In the genomic region with DNA sequence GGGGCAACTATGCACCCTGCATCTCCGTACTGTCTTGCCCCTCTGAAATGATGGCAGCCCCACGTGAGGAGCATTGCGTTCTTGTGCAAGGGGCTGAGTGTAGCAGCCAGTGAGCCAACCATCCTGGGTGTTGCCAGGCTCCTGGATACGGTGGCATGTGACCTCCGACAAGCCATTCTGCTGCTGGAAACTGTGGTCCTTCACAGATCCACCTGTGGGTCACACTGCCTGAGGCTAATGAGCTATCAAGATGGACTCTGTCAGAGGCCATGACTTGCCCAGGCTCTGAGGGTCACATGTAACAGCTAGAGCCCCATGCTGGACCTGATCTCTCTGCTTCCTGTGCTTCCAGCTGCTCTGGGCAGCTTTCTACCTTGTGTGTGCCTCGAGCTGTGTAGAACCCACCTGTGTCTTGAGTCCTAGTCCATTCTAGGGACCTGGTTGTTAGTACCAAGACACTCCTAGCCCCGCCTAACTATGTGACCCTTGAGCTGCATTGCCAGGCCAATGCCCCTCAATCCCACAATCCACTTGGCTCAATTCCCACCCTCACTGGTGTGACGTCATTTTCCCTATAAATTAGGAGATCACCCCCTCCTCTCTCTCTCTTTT, we compare ENCODE assay signal across 12 mouse cellular contexts. TPM values are rescaled to one million over a fixed set of nuclear protein-coding genes. Genes with fewer than 3 reads are reported as not detected.
A peak's percentile ranks its signal among the peaks of the same experiment; 100 is the strongest.
DNase-seq lines count a peak whose midpoint lies in the region; ATAC-seq and TF ChIP-seq lines count a peak whose summit lies in the region.
"Had no signal": no experiment of that assay in that cellular context is flagged by ENCODE, and none has a peak within 500 bp of the region (broad histone marks: within the 10 kb centered on the region; RNA-seq: fewer than 3 reads in every experiment).

No protein-coding gene starts in this region.

- no peak for DNase-seq in testis, postnatal 14 days (ENCODE audit: low spot score)
- no peak for DNase-seq in hindbrain, embryonic 14.5 days (ENCODE audit: low spot score)
- peak; percentile 61 for DNase-seq in midbrain, embryonic 11.5 days (ENCODE audit: low spot score, missing footprints)
- no peak for DNase-seq in gastrocnemius, postnatal 36 days
- no peak for DNase-seq in thymus, postnatal 14 days
- no peak for DNase-seq in layer of hippocampus, adult 8-10 months (ENCODE audit: low spot score in 2 of 2)
- DNase-seq: cerebellum, adult 8-10 months; heart, adult 18-20 months; kidney, postnatal 14 days had no signal

- H3K9me3 ChIP-seq in hindbrain, embryonic 14.5 days (ENCODE audit: control insufficient read depth, low read length), result no peaks in the 10 kb centered on the region
- no peaks in the 10 kb centered on the region for H3K9me3 ChIP-seq in midbrain, embryonic 11.5 days (ENCODE audit: control insufficient read depth, low read length)

- intact Hi-C loops in gastrocnemius, postnatal 36 days (cut with DNase I), result no loop called here

- peak overlapping the region; percentile 76 for H3K27ac ChIP-seq in testis, adult 2 months (ENCODE audit: control insufficient read depth, insufficient read depth, low read depth, low read length)
- H3K27ac ChIP-seq in hindbrain, embryonic 14.5 days, result no peak overlapping the region
- H3K27ac ChIP-seq in midbrain, embryonic 11.5 days (ENCODE audit: low read depth, low read length), result no peak overlapping the region
- H3K27ac ChIP-seq: liver, embryonic 14.5 days had no signal

- no peak overlapping the region for H3K4me3 ChIP-seq in testis, adult 2 months (ENCODE audit: control insufficient read depth, low read depth, low read length)
- H3K4me3 ChIP-seq in hindbrain, embryonic 14.5 days (replicated peaks; ENCODE audit: low read length), result peak overlapping the region; percentile 8; the same call in 1 of the 2 replicates
- H3K4me3 ChIP-seq in midbrain, embryonic 11.5 days (ENCODE audit: low read depth, low read length), result no peak overlapping the region

- no peak for ATAC-seq in hindbrain, embryonic 14.5 days (ENCODE audit: low FRiP score)
- no peak for ATAC-seq in midbrain, embryonic 11.5 days (ENCODE audit: low FRiP score)

- WGBS in hindbrain, embryonic 14.5 days, result 78% methylated on average over 8 of the region's 8 CpGs
- whole genome bisulfite sequencing in midbrain, embryonic 11.5 days, result 86% methylated on average over 8 of the region's 8 CpGs

- TF ChIP-seq CTCF in testis, adult 2 months (IDR thresholded peaks at IDR 0.05; ENCODE audit: control insufficient read depth, insufficient read depth, insufficient replicate concordance, low read depth, low read length), result no peak

- peak overlapping the region; percentile 92 for H3K4me2 ChIP-seq in hindbrain, embryonic 14.5 days (replicated peaks)
- H3K4me2 ChIP-seq in midbrain, embryonic 11.5 days, result no peak overlapping the region

- peaks cover 6% of the 10 kb centered on the region for H3K4me1 ChIP-seq in testis, adult 2 months (ENCODE audit: control insufficient read depth, insufficient read depth, low read length)
- H3K4me1 ChIP-seq in hindbrain, embryonic 14.5 days (replicated peaks; ENCODE audit: control insufficient read depth, insufficient read depth, low read length), result peaks cover 29% of the 10 kb centered on the region
- H3K4me1 ChIP-seq in midbrain, embryonic 11.5 days (ENCODE audit: control insufficient read depth, insufficient read depth, low read length), result peaks cover 16% of the 10 kb centered on the region

- no peak overlapping the region; the same call in 1 of the 2 replicates for H3K9ac ChIP-seq in hindbrain, embryonic 14.5 days
- H3K9ac ChIP-seq in midbrain, embryonic 11.5 days (ENCODE audit: low read length), result no peak overlapping the region
- H3K9ac ChIP-seq: liver, embryonic 14.5 days had no signal

- H3K27me3 ChIP-seq in testis, adult 2 months (ENCODE audit: control insufficient read depth, insufficient read depth, low read length), result no peaks in the 10 kb centered on the region
- H3K27me3 ChIP-seq in hindbrain, embryonic 14.5 days (ENCODE audit: control insufficient read depth, insufficient read depth, low read length), result no peaks in the 10 kb centered on the region
- peaks cover 3% of the 10 kb centered on the region for H3K27me3 ChIP-seq in midbrain, embryonic 11.5 days (ENCODE audit: control insufficient read depth, insufficient read depth, low read length)

- no peak for TF ChIP-seq POLR2A in testis, adult 2 months (IDR thresholded peaks at IDR 0.05; ENCODE audit: control insufficient read depth, low read depth, low read length)

- no peaks in the 10 kb centered on the region for H3K36me3 ChIP-seq in testis, adult 2 months (ENCODE audit: control insufficient read depth, insufficient read depth, low read length)
- H3K36me3 ChIP-seq in hindbrain, embryonic 14.5 days (replicated peaks; ENCODE audit: control insufficient read depth, insufficient read depth), result peaks cover 58% of the 10 kb centered on the region
- peaks cover 17% of the 10 kb centered on the region for H3K36me3 ChIP-seq in midbrain, embryonic 11.5 days (ENCODE audit: control insufficient read depth, insufficient read depth, low read length)

RNA-seq across cellular contexts. Expression of a gene that starts 5.8 kb away (rescaled TPM):
- 43.5 and 48.7 TPM in 2 replicates for polyA plus RNA-seq in testis, adult 2 months (2012; rRNA removed)
- 1,715 and 1,766 TPM in 2 replicates for polyA plus RNA-seq in hindbrain, embryonic 14.5 days (2014; fragmentation: Nextera tagmentation; extraction: Ambion mirVana)
- polyA plus RNA-seq in midbrain, embryonic 11.5 days (2014; fragmentation: Nextera tagmentation; extraction: Ambion mirVana), result 777 and 840 TPM in 2 replicates
- under 1 TPM in 1 of 2 experiments, not detected in 1; 0.20 TPM for total RNA-seq in gastrocnemius, postnatal 36 days (2021)
- 100 to 1,000 TPM; 265 to 291 (median 279) TPM for total RNA-seq in layer of hippocampus, adult 8-10 months (2022)

RNA-seq across cellular contexts. Expression of a gene that starts 6.3 kb away (rescaled TPM):
- 3.5 and 3.7 TPM in 2 replicates for polyA plus RNA-seq in testis, adult 2 months (2012; rRNA removed)
- 45.3 and 52.2 TPM in 2 replicates for polyA plus RNA-seq in hindbrain, embryonic 14.5 days (2014; fragmentation: Nextera tagmentation; extraction: Ambion mirVana)
- 35.3 and 35.5 TPM in 2 replicates for polyA plus RNA-seq in midbrain, embryonic 11.5 days (2014; fragmentation: Nextera tagmentation; extraction: Ambion mirVana)
- total RNA-seq in gastrocnemius, postnatal 36 days (2021), result 10 to 100 TPM; 35.7 to 40.3 TPM
- 10 to 100 TPM; 48.1 to 59.4 (median 54.5) TPM for total RNA-seq in layer of hippocampus, adult 8-10 months (2022)

RNA-seq across cellular contexts. Expression of a gene that starts 10.1 kb away (rescaled TPM):
- polyA plus RNA-seq in testis, adult 2 months (2012; rRNA removed), result 0.02 and 0.15 TPM in 2 replicates
- polyA plus RNA-seq in hindbrain, embryonic 14.5 days (2014; fragmentation: Nextera tagmentation; extraction: Ambion mirVana), result 0.10 and 0.21 TPM in 2 replicates
- polyA plus RNA-seq in midbrain, embryonic 11.5 days (2014; fragmentation: Nextera tagmentation; extraction: Ambion mirVana), result 0.06 and 0.12 TPM in 2 replicates
- not detected for total RNA-seq in gastrocnemius, postnatal 36 days (2021)
- total RNA-seq in layer of hippocampus, adult 8-10 months (2022), result under 1 TPM in 1 of 4 experiments, not detected in 3; 0.08 TPM
- total RNA-seq: heart, adult 18-20 months had no signal
- polyA plus RNA-seq: small intestine, adult 2 months had no signal

RNA-seq across cellular contexts. Expression of a gene that starts 43.5 kb away (rescaled TPM):
- 39.4 and 41.8 TPM in 2 replicates for polyA plus RNA-seq in testis, adult 2 months (2012; rRNA removed)
- polyA plus RNA-seq in hindbrain, embryonic 14.5 days (2014; fragmentation: Nextera tagmentation; extraction: Ambion mirVana), result 371 and 380 TPM in 2 replicates
- 171 and 181 TPM in 2 replicates for polyA plus RNA-seq in midbrain, embryonic 11.5 days (2014; fragmentation: Nextera tagmentation; extraction: Ambion mirVana)
- total RNA-seq in gastrocnemius, postnatal 36 days (2021), result 100 to 1,000 TPM; 136 to 137 TPM
- total RNA-seq in layer of hippocampus, adult 8-10 months (2022), result 100 to 1,000 TPM; 466 to 571 (median 498) TPM

Comparison
In these comparisons a context has a peak if more than half of its experiments do, and no peak if none do; other contexts are left out.
1. RNA of a gene that starts 5.8 kb away (polyA plus RNA-seq): 1,715 to 1,766 TPM in hindbrain, embryonic 14.5 days and 777 to 840 TPM in midbrain, embryonic 11.5 days; 43.5 to 48.7 TPM in testis, adult 2 months; every median in the first group is over 10 times any median in the second.